Mouse (Mus musculus) fat pad, adult 2 months (tissue): Measurements from ENCODE around the gene Ddx42.
A peak's percentile ranks its signal among the peaks of the same experiment; 100 is the strongest.
"Not testable (repeated sequence)": the region's sequence is repeated elsewhere in the genome, so short reads cannot be mapped to it uniquely, and the experiment has no call there.

ENCODE experiments used
- DNase-seq: peaks from one replicate; pipeline ENCODE4 v3.0.0-alpha.2; 2011; ENCODE audit warnings: low read depth, low spot score; ENCODE audit errors: extremely low read depth

The Ddx42 gene

DNA sequence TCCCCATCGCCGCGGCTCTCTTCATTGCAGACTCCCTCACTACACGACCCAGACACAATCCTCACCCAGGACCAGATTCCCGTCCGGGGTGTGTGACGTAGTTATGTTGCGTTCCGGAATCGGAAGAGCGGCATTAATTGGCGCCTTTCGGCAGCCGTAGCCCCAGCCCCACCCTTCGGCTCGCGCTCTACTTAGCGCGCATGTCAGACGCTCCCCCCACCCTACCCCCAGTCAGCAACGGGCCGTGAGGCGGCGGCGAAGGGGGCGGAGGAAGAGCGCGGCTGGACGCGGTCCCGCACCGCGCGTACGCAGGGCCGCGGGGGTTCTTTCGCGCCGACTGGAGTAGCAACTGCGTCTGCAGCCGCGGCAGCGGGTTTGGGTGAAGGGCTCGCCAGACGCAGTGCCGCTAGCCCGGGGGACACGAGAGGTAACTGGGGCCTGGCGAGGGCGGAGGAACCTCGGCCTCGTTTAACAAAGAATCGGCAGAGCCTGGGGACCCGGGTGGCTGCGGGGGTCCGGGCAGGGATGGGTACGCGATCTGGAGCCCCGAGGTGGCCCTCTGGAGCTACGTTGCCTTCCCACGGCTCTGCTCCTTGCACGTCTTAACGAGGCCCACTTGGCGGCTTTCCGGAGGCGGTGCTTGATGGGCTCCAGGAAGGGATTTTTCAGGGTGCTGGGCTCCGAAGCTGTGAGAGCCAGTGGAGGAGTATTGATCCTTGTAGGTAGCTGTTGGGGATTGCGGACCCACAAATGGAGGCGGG, at the start of gene Ddx42:
Gene Ddx42, plus strand, starts transcription at position 197 of the 761 bp plus-strand sequence.
- DNase-seq = peak; percentile 67

GRCm38 (mm10) chr11:106167435-106167834, 49.3 kb upstream of the Ddx42 start:
- DNase-seq = no peak

GRCm38 (mm10) chr11:106170807-106171206, 45.9 kb upstream of the Ddx42 start:
- DNase-seq = no peak

DNA sequence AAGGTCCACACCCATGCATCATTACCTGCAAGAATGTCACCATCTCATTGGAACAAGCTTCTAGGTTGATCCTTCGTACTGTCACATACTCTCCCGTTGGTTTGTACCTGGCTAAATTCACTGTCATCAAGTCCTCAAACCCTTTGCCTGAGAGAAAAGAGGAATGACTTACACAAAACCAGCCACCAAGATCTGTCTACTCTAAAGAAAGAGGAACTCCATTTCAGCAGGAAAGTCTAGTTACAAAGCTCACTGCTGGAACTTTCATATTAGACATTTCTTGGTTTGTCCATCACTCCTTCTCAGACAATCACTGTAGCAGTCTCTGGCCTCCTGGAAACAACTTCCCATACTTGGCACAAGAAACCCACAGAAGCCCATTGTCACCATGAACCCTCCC, 43.5 kb upstream of the Ddx42 start:
- DNase-seq = no peak

- no peak for DNase-seq
Observed at GRCm38 (mm10) chr11:106174372-106174771, 42.4 kb upstream of the Ddx42 start.

- DNase-seq = no peak
Observed at GRCm38 (mm10) chr11:106175081-106175480, 41.6 kb upstream of the Ddx42 start.

DNA sequence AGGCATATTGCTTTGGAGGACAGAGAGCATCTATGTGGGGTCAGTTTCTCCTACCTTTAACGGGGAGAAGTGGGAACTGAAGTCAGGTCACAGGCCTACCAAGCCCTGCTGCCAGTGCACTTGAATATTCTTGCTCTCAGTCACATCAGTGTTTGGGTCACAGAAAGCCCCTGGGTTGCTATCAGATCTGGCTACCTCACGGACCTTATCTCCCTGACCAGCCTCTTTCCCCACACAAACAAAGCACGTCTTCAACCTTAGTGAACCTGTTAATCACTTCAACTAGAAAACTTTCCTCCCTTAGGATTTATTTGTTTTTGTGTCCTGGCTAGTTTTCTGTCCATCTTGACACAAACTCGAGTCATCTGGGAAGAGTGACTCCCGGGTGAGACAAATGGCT, 40.4 kb upstream of the Ddx42 start:
- DNase-seq = no peak

DNA sequence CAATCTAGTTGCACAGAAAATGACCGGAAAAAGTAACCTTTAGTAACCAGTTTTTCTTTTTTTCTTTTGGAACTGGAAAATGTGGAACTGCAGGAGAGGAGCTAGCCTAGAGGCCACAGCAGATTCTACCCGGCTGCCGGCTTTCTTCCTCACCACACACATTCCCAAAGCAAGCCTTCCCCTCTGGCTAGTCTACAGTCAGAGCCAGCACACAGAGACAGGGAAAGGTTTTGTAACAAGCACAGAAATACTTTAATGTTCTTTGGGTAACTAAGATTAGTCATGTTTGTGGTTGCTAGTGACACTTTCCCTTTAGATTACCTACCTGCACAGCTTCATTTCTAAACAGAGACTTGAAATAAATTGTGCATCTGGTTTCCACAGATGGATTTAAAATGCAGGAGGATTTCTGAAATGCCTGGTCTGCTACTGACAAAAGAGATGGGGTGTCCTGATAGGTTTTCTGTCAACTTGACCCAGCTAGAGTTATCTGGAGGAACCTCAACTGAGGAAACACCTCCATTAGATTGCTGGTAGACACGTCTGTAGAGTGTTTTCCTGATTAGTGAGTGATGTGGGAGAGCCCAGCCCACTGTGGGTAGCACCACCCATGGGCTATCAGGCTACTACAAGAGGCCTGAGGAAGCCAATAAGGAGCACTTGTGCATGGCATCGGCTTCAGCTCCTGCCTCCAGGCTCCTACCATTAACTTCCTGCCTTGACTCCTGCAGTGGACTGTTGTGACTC, 38.5 kb upstream of the Ddx42 start:
- DNase-seq = no peak

DNA sequence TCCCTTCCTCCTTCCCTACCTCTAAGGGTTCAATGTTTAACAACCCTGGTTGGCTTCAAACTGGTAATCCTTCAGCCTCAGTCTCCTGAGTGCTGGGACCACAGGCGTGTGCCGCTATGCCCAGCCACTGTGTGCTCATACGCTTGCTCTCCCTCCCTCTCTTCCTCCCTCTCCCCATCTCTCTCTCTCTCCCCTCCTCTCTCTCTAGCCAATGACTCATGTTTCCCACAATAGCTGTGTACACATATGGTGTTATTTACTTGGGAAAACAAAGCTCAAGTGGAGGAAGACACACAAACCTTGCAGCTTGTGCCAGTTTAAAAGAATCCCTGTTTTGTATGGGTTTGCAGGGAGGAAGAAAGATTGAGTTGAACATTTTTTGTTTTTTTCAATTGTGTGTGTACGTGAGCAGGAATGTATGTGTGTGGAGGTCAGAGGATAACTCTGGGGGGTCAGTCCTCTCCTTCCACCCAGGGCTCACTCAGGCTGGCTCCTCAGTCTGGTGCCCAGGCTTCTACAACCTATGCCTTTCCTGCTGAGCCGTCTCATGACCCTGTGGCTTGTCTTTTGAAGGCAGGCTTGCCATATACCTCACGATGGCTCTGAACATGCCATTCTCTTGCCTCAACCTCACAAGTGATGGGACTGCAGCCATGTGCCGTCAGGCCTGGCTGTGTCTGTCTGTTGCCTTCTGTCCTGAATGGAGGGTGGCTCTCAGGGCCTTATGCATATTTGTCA, 36.8 kb upstream of the Ddx42 start:
- DNase-seq = no peak

DNA sequence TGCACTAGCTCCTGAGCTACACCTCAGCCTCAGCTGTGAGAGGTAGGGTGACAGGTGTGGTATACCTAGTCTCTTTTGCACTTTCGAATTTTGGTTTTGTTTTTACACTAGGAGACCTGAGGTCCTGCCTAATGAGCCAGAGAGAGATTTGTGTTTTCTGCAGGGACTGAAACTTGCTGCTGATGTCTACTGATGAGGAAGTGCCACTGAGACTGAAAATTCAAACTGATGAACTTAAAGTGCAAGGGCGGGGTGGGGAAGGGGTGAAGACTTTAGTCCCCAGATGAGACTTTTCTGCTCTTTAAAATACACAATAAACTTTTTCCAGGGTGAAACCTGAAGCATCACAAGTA, 36.3 kb upstream of the Ddx42 start:
- DNase-seq = no peak

DNA sequence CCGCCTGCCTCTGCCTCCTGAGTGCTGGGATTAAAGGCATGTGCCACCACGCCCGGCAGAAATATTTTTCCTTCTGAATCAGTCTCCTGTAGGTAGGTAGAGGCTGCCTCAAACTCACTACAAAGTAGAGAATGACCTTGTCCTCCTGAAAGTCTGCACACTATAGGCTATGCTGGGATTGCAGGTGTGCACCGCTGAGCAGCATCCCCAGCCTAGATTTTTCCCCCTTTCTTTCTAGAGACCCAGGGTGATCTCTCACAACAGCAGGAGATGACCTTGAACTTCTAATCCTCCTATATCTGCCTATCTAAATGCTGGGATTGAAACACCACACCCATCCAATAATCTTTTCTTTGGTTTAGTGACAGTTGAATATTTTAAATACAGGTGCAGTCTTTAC, 29.4 kb upstream of the Ddx42 start:
- no peak for DNase-seq

DNA sequence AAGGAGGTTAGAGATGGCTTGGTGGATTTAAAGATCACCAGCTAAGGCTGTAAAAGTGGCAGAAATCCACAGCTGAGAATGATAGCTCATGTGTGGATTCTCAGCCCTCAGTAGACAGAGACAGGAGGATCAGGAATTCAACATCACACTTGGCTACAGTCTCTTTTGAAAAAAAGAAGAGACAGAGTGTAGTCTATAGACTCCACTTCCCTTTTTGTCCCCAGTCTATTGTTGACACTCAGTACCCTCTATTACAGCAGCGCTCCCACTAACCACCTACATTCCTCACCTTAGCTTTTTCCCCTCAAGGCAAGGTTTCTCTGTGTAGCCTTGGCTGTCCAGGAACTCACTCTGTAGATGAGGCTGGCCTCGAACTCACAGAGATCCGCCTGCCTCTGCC, 25.0 kb upstream of the Ddx42 start:
- DNase-seq = no peak

- no peak for DNase-seq
Observed at GRCm38 (mm10) chr11:106192241-106192640, 24.5 kb upstream of the Ddx42 start.

GRCm38 (mm10) chr11:106192657-106193370, 23.9 kb upstream of the Ddx42 start:
- DNase-seq = no peak

DNA sequence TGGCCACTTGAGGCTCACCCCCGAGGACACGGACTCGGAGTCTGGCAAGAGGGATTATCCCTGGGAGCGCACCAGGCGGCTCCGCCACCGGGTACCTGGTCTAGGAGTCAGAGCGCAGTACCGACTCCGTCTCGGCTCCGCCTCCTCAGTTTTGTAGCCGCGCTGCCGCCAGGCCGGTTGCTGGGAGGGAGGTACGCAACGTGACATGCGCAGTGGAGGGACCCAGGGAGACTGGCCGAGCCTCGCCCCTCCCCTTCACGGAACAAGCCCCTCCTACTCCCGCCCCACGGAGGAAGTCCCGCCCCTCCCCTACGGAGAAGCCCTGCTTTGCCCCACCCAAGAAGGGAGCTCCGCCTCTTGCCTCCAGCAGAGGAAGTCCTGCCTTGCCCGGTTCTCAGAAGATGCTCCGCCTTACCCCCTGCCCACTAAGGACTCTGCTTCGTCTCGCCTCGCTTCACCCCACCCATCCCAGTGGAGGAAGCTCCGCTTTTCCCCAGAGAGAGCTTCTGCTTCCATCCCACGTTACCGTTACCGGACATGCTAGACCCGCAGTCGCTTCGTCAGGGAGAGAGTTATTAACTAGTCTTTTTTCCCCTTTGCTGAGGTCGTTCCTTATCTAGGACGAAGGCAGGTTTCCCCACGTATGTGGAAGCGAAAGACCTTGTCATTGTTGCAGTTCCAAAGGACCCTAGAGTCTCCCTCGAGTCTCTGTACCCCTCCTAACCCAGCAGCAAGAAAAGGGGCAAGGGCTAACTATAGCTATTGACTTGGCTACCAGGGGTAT, 23.2 kb upstream of the Ddx42 start:
- peak; percentile 72 for DNase-seq

GRCm38 (mm10) chr11:106194155-106194541, 22.6 kb upstream of the Ddx42 start:
- no peak for DNase-seq

DNA sequence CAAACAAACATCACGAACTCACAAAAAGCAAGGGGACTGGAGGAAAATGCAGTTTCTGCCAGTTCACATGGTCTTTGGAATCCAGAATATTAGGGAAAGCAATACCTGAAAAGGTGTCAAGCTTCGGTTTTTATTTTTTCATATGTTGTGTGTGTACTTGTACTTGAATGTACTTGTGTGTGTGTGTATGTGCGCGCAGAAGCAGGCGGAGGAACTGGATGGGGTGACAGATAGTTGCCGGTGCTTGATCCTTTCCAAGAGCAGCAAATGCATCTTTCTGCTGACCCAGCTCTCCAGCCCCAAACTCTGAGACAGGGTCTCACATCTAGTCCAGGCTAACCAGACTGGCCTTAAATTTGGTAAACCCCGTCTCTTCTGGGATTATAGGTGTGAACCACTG, 21.8 kb upstream of the Ddx42 start:
- DNase-seq = no peak

DNA sequence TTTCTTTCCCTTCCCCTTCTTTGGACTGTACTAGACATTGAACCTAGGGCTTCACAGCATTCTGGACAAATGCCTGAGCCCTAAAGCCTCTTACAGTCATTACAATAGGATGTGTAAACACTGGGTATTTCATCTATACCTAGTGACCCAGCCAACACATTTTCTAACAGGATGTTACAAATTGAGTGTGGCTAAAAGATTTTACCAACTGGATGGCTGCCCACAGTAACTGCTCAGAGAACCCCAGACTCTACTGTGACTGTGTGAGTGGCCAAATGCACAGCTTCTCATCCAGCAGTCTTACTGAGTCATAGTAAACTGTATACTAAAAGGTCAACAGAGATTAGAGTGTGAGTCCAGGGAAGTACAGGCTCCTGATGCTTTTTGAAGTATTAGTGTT, 21.4 kb upstream of the Ddx42 start:
- no peak for DNase-seq

DNA sequence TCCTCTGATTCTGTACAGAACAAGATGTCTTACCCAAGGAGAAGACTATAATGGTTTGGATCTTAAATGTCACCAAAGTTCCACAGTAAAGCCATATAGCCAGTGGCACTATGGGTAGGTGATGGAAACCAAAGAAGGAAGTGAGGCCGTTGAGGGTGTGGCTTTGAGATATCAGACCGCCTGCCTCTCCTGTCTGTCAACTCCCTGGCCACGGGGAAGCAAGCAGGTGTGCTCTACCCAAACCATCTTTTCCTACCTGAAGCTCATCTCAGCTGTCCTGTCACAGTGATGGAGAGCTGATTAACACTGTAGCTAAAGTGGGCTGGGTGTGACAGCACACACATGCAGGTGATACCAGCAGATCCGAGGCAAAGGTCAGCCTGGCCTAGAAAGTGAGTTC, 18.4 kb upstream of the Ddx42 start:
- DNase-seq = no peak

DNA sequence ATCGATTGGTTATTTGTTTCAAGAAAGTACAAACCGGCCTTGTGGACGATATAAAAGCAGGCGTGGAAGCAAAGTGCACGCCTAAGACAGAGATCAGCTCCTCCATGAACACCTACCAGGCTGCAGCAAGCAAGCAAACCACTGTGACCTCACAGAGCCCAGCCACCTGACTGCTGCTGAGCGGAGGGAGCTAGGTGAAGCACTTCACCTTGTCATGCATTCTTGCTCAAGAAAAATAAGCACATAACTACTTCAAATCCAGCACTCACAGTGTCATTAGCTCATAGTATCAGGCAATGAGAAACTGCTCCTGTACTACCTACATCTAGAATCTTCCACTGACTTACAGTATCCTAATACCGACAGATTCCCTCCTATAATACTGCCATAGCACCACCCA, 16.7 kb upstream of the Ddx42 start:
- not testable (repeated sequence) for DNase-seq

GRCm38 (mm10) chr11:106200756-106201155, 16.0 kb upstream of the Ddx42 start:
- DNase-seq = no peak
